Mouse (Mus musculus): ENCODE results near the gene Myl7.

Gene Myl7

DNA sequence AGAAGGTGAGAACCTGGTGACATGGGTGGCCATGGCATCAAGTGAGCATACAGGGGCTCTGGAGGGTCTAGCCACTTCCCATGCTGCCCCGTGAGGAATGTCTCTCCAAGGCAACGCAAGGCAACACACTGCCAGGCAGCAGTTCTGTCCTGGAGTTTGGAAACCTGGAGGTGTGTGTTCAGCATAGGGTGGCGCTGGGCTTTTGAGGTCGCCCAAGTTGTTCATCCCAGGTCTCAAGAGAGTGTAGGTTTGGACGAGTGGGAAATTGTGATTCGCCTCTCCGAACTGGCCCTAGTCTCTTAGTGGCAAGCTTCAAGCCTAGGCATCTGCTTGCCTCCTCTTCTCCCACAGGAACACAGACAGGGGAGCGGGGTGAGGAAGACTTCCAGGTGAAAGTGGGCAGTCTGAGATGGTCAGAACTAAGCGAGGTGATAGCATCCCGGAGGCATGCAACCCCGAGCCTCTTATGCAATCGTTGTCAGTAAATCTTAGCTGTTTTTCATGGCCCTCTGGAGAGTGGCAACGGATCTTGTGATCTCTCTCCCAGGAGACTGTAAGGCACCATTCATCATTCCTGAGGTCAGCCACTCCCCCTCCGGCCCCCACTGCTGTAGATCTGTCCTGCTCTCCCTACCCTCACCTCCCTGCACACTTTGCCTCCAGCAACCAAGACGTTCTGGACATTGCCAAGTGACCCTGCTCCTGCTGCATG lies 36.0 kb downstream of the Myl7 start:
- DNase-seq (ENCODE audit: low read depth, low spot score), result no peak

DNA sequence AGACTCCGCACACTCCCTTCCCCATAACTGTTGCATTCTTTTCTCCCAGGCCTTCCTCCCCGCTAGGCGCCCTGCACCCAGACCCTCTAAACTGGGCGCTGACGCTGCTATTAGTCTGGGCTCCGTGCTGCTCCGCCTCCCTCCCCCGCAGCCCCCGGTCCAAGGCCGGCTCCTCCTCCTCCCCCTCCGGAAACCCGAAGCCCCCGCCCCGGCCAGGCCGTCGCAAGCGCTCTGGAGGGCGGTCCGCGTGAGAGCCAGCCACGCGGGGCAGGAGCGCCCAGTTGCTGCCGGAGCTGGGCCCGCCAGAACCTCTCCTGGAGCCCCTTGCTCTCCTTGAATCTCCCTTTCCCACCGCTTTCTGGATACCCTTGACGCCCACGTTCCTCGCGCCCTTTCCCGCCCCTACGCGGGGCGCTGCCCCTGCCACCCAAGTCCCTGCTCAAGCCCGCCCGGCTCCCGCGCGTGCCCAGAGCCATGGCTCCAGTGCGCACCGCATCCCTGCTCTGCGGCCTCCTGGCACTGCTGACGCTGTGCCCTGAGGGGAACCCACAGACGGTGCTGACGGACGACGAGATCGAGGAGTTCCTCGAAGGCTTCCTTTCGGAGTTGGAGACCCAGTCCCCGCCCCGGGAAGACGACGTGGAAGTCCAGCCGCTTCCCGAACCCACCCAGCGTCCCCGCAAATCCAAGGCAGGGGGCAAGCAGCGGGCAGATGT lies 36.7 kb downstream of the Myl7 start, which contains the start of gene Aebp1:
Aebp1 (plus strand) TSS at position 270 of the 716 bp plus-strand sequence.
- DNase-seq (ENCODE audit: low read depth, low spot score), result no peak

DNA sequence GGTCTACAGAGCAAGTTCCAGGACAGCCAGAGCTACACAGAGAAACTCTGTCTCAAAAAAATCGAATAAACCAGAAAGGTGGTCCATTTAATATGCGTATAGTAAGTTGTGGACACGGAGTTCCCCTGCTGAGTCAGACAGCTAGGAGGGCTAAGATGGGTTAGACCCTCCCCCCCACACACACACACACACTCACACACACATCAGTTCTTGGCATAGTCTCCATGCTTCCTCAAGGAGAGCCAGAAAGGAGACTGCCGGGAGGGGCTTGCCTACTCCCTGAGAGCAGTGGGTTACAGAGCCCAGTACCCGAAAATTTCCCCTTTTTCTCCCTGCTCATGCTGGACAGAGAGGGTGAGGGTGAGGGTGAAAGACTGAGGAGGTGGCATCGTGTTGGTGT lies 37.9 kb downstream of the Myl7 start:
- DNase-seq (ENCODE audit: low read depth, low spot score), result no peak

DNA sequence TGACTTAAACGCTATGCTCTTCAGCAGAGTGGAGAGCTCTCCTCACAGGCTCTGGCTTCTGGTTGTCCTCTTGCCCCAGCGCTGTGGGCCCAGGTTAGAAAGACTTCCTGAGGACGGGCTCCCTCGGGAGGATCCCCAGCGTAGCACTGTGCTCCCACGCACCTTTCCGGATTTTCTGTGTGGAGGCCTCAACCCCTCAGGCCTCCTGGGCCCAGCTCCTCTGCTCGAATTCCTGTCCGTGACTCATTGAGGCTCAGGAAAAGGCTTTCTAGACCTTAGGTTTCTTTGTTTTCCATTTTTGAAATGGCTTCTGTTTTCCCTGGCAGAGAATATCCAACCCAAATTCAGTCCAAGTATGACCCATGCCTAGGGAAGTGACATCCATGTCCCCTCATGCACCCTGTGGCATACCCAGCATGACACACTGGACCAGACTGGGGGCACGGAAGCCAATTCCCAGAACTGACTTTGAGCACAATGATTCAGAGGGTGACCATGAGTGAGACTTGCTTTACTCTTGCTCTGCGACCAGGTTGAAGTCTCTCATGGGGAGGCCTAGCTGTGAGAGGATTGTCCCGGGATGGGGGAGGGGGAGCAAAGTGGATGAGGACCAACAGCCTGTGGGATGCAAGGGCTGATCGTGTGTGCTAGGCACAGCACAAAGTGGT lies 38.6 kb downstream of the Myl7 start:
- no peak for DNase-seq (ENCODE audit: low read depth, low spot score)

DNA sequence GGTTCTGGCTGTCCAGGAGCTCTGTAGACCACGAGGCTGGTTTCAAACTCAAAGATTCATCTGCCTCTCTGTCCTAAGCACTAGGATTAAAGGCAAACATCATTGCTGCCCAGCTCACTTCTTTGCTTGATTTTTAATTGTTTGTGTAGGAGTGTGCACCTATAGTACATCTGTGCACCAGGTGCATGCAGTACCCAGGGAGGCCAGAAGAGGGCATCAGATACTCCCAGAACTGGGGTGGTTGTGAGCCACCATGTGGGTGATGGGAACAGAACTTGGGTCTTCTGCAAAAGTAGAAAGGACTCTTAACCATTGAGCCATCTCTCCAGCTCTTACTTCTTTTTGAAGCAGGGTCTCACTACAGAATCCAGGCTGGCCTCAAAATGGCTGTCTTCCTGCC lies 39.9 kb downstream of the Myl7 start:
- no peak for DNase-seq (ENCODE audit: low read depth, low spot score)

DNA sequence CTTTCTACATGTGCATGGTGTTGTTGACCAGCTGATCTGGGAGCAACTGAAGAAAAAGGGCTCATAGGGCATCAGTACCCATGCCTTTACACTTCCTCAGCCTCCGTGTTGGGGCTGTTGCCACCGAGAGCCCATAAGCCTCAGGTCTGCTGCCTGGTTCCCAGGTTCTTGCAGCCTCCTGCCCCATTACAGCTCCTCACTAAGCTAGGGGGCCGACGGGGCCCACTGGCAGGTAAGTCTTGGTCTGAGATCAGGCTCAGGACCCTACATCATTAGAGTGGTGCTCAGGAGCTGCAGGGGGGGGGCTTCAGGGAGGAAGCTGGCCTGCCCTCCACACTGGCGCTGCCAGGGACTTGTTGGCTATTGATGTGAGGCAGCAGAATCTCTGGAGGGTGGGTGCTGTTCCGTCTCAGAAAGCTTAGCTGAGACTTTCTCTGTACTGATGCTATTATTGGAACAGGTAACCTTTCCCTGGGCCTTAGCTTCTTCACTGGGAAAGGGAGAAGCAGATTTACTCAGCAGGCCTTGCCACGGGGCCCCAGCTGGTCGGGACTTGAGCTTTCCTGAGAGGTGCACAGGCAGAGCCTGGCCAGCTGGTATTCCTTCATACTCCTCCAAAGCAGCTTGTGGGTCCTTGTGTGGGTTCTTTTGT lies 42.0 kb downstream of the Myl7 start:
- no peak for DNase-seq (ENCODE audit: low read depth, low spot score)

DNA sequence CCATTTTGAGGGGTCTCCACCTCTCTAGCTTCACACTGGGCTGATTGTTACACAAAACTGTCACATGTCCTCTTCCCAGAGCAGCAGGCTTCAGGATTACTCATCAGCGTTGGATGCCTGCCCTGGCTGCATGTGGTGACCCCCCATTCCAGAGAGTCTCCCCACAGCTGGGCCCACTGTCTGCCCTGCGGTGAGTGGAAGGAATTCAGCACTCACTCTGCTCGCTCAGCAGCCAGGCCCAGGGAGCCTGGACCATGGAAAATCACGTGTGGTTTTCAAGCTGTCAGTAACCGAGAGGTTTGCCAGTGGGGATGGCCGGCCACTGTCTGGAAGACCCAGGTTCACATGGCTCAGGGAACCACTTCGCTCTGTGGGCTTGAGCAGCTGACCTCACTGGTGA lies 42.7 kb downstream of the Myl7 start:
- DNase-seq (ENCODE audit: low read depth, low spot score), result no peak

DNA sequence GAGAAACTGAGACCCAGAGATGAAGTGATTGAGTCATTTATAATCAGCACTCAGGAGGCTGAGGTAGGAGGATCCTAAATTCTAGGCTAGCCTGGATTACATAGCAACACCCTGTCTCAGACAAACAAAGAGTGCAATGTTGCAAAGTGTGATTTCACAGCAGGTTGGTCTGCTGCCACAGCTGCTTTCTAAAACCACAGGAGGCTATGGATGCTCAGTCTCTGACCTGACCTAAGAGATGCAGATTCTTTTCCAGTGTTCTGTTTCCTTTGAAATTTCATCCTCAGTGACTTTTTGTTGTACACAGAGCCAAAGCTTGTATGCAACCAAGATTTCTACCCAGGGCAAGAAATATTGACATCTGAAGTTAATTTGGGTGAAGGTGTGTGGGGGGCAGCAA lies 43.1 kb downstream of the Myl7 start:
- DNase-seq (ENCODE audit: low read depth, low spot score), result no peak

DNA sequence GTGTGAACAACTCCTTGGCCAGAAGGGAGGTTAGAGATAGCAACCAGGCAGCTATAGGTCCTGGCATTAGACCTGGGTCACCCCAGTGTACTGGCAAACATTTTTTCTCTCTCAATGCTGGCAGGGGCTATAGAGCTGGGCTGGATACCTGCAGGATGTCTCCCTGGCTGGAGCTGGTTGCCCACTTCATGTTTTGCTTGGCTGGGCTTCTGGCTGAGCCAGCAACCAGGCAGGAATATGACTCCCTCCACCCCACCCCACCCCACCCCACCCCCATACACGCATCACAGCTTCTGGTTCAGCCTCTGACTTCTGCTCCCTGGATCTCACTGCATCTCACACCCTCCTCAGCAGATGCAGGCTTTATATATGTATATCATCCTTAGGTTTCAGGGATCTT lies 46.3 kb downstream of the Myl7 start:
- DNase-seq (ENCODE audit: low read depth, low spot score), result no peak

DNA sequence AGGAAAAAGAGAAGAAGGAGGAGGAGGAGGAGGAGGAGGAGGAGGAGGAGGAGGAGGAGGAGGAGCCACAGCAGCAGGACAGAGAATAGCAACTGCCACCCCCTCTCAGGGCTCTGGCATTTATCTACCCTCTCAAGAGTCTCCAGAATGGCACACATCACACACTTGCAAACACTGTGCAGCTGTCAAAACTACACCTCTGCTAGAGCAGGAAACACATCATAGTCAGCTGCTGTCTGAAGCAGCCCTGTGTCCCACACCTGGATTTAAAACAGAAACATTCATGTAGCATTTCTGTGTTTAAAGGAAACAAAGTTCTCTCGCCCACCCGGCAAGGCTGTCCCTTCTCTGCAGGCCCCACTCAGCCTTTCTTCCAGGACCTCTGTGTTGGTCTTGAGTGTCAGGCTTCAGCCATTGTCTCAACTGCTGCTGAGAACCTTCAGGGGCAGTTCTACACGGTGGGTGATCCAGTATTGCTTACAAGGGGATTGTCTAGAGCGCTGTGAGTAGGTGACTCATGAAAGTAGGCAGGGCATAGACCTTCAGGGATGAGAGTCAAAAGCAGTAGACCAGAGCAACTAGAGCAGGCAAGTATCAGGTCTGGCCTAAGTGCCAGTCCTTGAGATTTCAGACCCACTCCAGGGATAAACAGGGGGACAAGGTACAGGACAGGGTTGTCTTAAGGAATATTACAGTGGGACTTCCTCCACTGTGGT lies 47.4 kb downstream of the Myl7 start:
- no peak for DNase-seq (ENCODE audit: low read depth, low spot score)

DNA sequence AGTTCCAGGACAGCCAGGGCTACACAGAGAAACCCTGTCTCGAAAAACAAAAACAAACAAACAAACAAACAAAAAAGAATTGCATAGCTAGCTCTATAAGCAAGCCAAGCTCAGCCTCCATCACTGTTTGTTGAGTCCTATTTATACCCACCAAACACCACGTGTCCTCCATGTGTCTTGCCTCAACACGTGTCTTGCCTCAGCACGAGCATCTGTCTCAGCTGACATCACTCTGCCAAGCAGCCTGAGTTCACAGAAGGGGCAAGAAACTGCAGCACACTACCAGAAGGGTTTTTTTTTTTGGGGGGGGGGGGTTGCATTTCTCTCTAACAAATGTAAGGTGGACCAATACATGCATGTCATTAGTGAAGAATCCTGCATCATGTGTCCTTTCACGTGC lies 48.1 kb downstream of the Myl7 start:
- DNase-seq (ENCODE audit: low read depth, low spot score), result no peak

DNA sequence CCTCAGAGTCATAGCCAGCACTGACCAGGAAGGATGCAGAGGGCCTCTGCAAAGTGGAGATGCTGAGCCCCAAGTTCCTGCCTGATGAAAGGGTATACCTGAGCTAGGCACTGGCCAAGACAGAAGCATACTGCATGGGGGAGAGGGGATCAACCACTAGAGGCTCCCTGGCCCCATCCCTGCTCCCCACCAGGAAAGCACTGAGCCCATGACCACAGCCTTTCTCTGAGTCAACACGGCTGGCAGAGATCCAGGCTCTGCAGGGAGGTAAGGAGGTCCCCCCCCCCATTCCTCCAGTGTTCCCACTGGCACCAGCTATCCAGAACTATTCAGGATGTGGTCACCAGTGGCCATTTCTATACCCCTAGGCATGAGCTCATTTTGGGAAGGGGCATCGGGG lies 49.3 kb downstream of the Myl7 start:
- DNase-seq (ENCODE audit: low read depth, low spot score), result no peak

DNA sequence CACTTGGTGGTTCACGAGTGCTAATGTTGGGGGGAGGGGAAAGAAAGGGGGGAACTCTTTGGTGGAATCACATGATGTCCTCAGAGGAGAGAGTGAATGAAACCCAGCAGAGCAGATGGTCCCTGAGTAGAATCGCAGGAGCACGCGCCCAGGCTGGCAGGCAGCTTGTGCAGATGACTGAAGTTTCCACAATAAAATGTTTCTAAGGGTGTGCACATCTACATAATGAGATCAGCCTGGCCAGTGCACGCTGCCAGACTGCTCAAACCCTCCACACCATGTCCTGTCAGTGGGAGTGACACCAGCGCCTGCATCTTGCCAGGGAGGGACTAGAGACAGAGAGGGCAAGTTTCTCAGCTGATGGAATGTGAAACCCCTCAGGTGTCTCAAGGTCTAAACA lies 49.8 kb downstream of the Myl7 start:
- DNase-seq (ENCODE audit: low read depth, low spot score), result no peak

DNA sequence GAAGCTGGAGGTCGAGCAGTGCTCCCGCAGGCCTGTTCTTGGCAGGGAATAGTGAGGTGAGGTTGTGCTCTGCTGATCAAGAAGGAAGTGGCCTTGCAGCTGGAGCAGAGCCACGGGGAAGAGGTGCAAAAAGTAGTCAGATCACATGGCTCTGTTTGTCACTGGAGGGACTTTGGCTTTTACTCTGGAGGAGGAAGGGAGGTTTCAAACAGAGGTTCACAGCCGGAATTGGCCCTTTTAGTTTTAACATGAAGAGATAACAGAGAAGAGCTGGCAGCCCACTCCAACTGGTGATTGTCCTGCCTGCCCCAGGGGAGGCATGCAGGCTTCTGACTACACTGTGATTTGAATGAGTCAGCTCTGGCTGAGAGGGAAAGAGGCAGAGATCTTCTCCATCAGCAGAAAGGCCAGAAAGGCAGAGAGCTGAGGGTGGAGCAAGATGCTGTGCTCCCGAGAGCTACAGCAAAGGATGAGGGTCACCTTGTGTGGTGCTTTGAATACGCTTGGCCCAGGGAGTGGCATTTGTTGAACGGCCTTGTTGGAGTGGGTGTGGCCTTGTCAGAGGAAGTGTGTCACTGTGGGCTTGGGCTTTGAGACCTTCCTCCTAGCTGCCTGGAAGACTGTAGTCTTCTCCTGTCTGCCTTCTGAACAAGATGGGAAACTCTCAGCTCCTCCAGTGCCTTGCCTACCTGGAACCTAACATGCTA lies 51.8 kb downstream of the Myl7 start:
- DNase-seq (ENCODE audit: low read depth, low spot score), result no peak

All from c-Kit-negative CD71-positive TER-119-positive erythroid progenitor cells, embryonic 14.5 days (primary cell).